Mouse (Mus musculus): ENCODE results near the gene Cadps2. TPM values are rescaled to one million over a fixed set of nuclear protein-coding genes. Genes with fewer than 3 reads are reported as not detected.

Gene Cadps2
- polyA plus RNA-seq, 1 experiment: 102 TPM

- TF ChIP-seq POLR2A (IDR thresholded peaks at IDR 0.05; ENCODE audit: borderline replicate concordance, insufficient read depth, low read length) (no peak), CTCF (IDR thresholded peaks at IDR 0.05; ENCODE audit: borderline replicate concordance, insufficient read depth, low read depth, low read length) (no peak)
- DNase-seq: no peak
- Histone ChIP-seq H3K27ac (ENCODE audit: insufficient read depth, low read length) (no peak overlapping the region), H3K27me3 (ENCODE audit: control insufficient read depth, insufficient read depth, low read length) (no peaks in the 10 kb centered on the region), H3K4me1 (ENCODE audit: control insufficient read depth, insufficient read depth, low read length) (no peaks in the 10 kb centered on the region), H3K4me3 (replicated peaks; ENCODE audit: insufficient read depth, low read depth, low read length) (no peak overlapping the region)
- 98% methylated on average over 4 of the region's 4 CpGs for WGBS
These were observed 550.5 kb downstream of the Cadps2 start for GRCm38 (mm10) chr6:23288752-23289151.

GRCm38 (mm10) chr6:23281514-23281820 lies 557.8 kb downstream of the Cadps2 start:
- 71% methylated on average over 9 of the region's 9 CpGs for WGBS
- DNase-seq: no peak
- Histone ChIP-seq H3K4me1 (ENCODE audit: control insufficient read depth, insufficient read depth, low read length) (no peaks in the 10 kb centered on the region), H3K27ac (ENCODE audit: insufficient read depth, low read length) (no peak overlapping the region), H3K4me3 (replicated peaks; ENCODE audit: insufficient read depth, low read depth, low read length) (no peak overlapping the region), H3K27me3 (ENCODE audit: control insufficient read depth, insufficient read depth, low read length) (no peaks in the 10 kb centered on the region)
- TF ChIP-seq CTCF (IDR thresholded peaks at IDR 0.05; ENCODE audit: borderline replicate concordance, insufficient read depth, low read depth, low read length): no peak
- no peak for TF ChIP-seq POLR2A (IDR thresholded peaks at IDR 0.05; ENCODE audit: borderline replicate concordance, insufficient read depth, low read length)

DNA sequence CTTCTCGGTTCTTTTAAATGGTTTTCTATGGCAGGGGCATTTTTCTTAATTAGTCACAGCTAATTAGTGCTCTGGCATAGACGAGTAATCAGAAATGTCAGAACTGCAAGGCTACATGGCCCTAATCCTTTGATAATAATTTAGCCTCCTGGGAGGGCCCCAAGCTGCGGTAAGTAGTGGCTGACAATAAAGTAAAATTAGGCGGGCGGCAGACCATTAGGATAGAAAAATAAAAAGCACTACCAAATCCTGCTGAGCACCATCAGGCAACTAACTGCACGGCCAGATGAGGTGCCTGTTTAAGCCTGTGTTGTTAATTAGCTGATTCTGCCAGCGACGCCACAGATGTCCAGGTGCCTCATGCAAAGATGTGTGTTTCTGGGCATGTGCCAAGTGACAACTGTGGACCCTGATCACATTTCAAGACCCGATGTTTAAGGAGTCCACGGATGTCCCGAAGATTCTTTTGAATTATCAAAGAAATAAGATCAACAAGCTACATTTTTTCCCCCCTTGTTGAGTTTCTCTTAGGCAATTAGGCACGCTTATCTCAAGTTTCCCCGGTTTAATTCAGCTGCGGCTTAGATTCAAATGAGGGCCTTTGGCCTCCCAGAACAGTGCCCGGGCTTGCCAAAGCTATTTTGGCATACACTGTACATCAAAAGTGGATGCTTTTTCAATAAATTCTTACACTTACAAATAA lies 558.3 kb downstream of the Cadps2 start:
- no peaks in the 10 kb centered on the region for H3K4me1 ChIP-seq (ENCODE audit: control insufficient read depth, insufficient read depth, low read length)
- peak in 1 of 2 experiments; percentile 17 for DNase-seq
- no peak overlapping the region for H3K27ac ChIP-seq (ENCODE audit: insufficient read depth, low read length)
- 30% methylated on average over 15 of the region's 15 CpGs for WGBS
- TF ChIP-seq CTCF (IDR thresholded peaks at IDR 0.05; ENCODE audit: borderline replicate concordance, insufficient read depth, low read depth, low read length) (no peak), POLR2A (IDR thresholded peaks at IDR 0.05; ENCODE audit: borderline replicate concordance, insufficient read depth, low read length) (no peak)
- H3K27me3 ChIP-seq (ENCODE audit: control insufficient read depth, insufficient read depth, low read length): no peaks in the 10 kb centered on the region
- no peak overlapping the region for H3K4me3 ChIP-seq (replicated peaks; ENCODE audit: insufficient read depth, low read depth, low read length)

GRCm38 (mm10) chr6:23273483-23273882 lies 565.7 kb downstream of the Cadps2 start:
- TF ChIP-seq POLR2A (IDR thresholded peaks at IDR 0.05; ENCODE audit: borderline replicate concordance, insufficient read depth, low read length): no peak
- no peak for TF ChIP-seq CTCF (IDR thresholded peaks at IDR 0.05; ENCODE audit: borderline replicate concordance, insufficient read depth, low read depth, low read length)
- no peak overlapping the region for H3K4me3 ChIP-seq (replicated peaks; ENCODE audit: insufficient read depth, low read depth, low read length)
- WGBS: 72% methylated on average over 4 of the region's 4 CpGs
- no peak overlapping the region for H3K27ac ChIP-seq (ENCODE audit: insufficient read depth, low read length)
- no peaks in the 10 kb centered on the region for H3K27me3 ChIP-seq (ENCODE audit: control insufficient read depth, insufficient read depth, low read length)
- no peaks in the 10 kb centered on the region for H3K4me1 ChIP-seq (ENCODE audit: control insufficient read depth, insufficient read depth, low read length)
- no peak for DNase-seq

DNA sequence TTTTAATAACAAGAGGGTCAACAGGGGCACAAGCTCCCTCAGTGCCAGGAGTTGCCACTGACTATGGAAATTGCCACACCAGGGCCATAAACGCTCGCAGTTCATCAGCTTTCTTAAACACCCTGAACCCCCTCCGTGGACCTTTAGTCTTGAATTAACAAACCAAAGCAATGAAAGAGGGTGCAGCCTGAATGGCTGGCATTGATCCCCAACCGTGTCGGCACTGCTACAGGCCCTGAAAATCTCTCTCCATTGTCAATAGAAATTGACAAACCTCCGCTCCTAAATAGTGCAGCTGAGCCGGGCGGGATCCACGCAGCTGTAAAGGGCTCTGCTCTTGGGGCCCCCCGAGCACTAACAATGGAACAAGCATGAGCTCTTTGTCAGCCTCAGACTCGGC lies 566.2 kb downstream of the Cadps2 start:
- TF ChIP-seq CTCF (IDR thresholded peaks at IDR 0.05; ENCODE audit: borderline replicate concordance, insufficient read depth, low read depth, low read length) (no peak), POLR2A (IDR thresholded peaks at IDR 0.05; ENCODE audit: borderline replicate concordance, insufficient read depth, low read length) (no peak)
- no peaks in the 10 kb centered on the region for H3K27me3 ChIP-seq (ENCODE audit: control insufficient read depth, insufficient read depth, low read length)

GRCm38 (mm10) chr6:23272542-23272941 lies 566.7 kb downstream of the Cadps2 start:
- Histone ChIP-seq H3K4me3 (replicated peaks; ENCODE audit: insufficient read depth, low read depth, low read length) (no peak overlapping the region), H3K27me3 (ENCODE audit: control insufficient read depth, insufficient read depth, low read length) (no peaks in the 10 kb centered on the region)
- TF ChIP-seq CTCF (IDR thresholded peaks at IDR 0.05; ENCODE audit: borderline replicate concordance, insufficient read depth, low read depth, low read length) (no peak), POLR2A (IDR thresholded peaks at IDR 0.05; ENCODE audit: borderline replicate concordance, insufficient read depth, low read length) (no peak)

More for the DNA sequence above, 566.2 kb downstream of the Cadps2 start:
- WGBS: 56% methylated on average over 11 of the region's 11 CpGs
- Histone ChIP-seq H3K4me3 (replicated peaks; ENCODE audit: insufficient read depth, low read depth, low read length) (no peak overlapping the region), H3K27ac (ENCODE audit: insufficient read depth, low read length) (no peak overlapping the region), H3K4me1 (ENCODE audit: control insufficient read depth, insufficient read depth, low read length) (no peaks in the 10 kb centered on the region)
- DNase-seq: no peak

DNA sequence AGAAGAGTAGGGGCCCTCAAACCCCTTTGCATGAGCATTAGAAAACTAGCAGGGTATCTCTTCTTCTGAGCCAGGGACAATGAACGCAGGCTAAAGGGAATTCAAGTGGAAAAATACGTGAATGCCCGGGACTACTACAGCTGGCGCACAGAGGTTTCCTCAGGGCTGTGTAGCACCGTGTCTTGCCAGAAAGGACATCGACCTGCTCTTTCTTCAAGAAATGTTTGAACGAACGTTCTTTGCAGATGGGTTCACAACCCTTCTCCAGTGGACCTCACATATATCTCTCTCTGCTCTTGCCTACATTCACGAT lies 578.5 kb downstream of the Cadps2 start:
- WGBS: 25% methylated on average over 9 of the region's 9 CpGs

More at GRCm38 (mm10) chr6:23272542-23272941, 566.7 kb downstream of the Cadps2 start:
- no peaks in the 10 kb centered on the region for H3K4me1 ChIP-seq (ENCODE audit: control insufficient read depth, insufficient read depth, low read length)
- no peak for DNase-seq
- H3K27ac ChIP-seq (ENCODE audit: insufficient read depth, low read length): no peak overlapping the region
- WGBS: 70% methylated on average over 7 of the region's 7 CpGs

GRCm38 (mm10) chr6:23260016-23260737 lies 579.0 kb downstream of the Cadps2 start:
- 4% methylated on average over 36 of the region's 36 CpGs for WGBS
- DNase-seq: no peak
- H3K27ac ChIP-seq (ENCODE audit: insufficient read depth, low read length): no peak overlapping the region
- no peak overlapping the region for H3K4me3 ChIP-seq (replicated peaks; ENCODE audit: insufficient read depth, low read depth, low read length)
- no peaks in the 10 kb centered on the region for H3K4me1 ChIP-seq (ENCODE audit: control insufficient read depth, insufficient read depth, low read length)
- peaks cover 2% of the 10 kb centered on the region; the same call in 1 of the 2 replicates for H3K27me3 ChIP-seq (ENCODE audit: control insufficient read depth, insufficient read depth, low read length)
- no peak for TF ChIP-seq CTCF (IDR thresholded peaks at IDR 0.05; ENCODE audit: borderline replicate concordance, insufficient read depth, low read depth, low read length)
- TF ChIP-seq POLR2A (IDR thresholded peaks at IDR 0.05; ENCODE audit: borderline replicate concordance, insufficient read depth, low read length): no peak

More for the DNA sequence above, 578.5 kb downstream of the Cadps2 start:
- Histone ChIP-seq H3K27me3 (ENCODE audit: control insufficient read depth, insufficient read depth, low read length) (peaks cover 2% of the 10 kb centered on the region; the same call in 1 of the 2 replicates), H3K27ac (ENCODE audit: insufficient read depth, low read length) (no peak overlapping the region), H3K4me3 (replicated peaks; ENCODE audit: insufficient read depth, low read depth, low read length) (no peak overlapping the region), H3K4me1 (ENCODE audit: control insufficient read depth, insufficient read depth, low read length) (no peaks in the 10 kb centered on the region)
- no peak for DNase-seq
- TF ChIP-seq CTCF (IDR thresholded peaks at IDR 0.05; ENCODE audit: borderline replicate concordance, insufficient read depth, low read depth, low read length) (no peak), POLR2A (IDR thresholded peaks at IDR 0.05; ENCODE audit: borderline replicate concordance, insufficient read depth, low read length) (no peak)

All from cerebellum, adult 2 months (tissue).